Mouse (Mus musculus): ENCODE measurements at regions not wholly inside any gene's neighbourhood (a gene's known extent, or its start where the extent isn't known, plus 50 kb on each side); places are given as distances from the start of the nearest gene placed in this dataset.

DNA sequence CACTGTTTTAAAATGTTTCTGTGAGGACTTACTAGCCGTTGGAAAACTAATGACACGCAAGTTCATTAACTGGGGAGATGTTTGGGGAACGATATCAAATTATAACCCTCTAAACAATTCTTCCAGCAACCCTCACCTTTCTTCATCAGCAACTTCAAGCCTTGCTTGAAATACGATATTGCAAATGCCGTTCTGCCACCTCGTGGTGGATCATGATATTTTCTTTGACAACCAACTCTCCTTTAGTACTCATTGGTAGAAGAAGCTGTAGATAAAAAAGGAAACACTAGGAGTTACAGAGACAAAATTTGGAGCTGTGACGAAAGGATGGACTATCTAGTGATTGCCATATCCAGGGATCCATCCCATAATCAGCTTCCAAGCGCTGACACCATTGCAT, 85.8 kb upstream of the Gnai1 start:
- peak; percentile 83 for TF ChIP-seq CTCF (IDR thresholded peaks at IDR 0.05)
- TF ChIP-seq EP300 (IDR thresholded peaks at IDR 0.05), result no peak

Measured in lung, postnatal 0 days (tissue).